Mouse (Mus musculus): ENCODE measurements around the gene Kif18a. TPM values are rescaled to one million over a fixed set of nuclear protein-coding genes. Genes with fewer than 3 reads are reported as not detected.

Gene Kif18a
- polyA plus RNA-seq, 1 experiment from 2014 or later: 35.8 TPM

GRCm38 (mm10) chr2:109388733-109389132, 108.2 kb downstream of the Kif18a start:
- 84% methylated on average over 5 of the region's 5 CpGs for WGBS
- no peak for DNase-seq (ENCODE audit: low spot score)
- no peak overlapping the region for H3K27ac ChIP-seq (ENCODE audit: low read depth, low read length)
- H3K36me3 ChIP-seq (ENCODE audit: control insufficient read depth, insufficient read depth, low read length): no peaks in the 10 kb centered on the region
- no peaks in the 10 kb centered on the region for H3K9me3 ChIP-seq (ENCODE audit: control insufficient read depth, low read length)
- no peaks in the 10 kb centered on the region for H3K27me3 ChIP-seq (ENCODE audit: control insufficient read depth, insufficient read depth, low read length)
- H3K4me1 ChIP-seq (ENCODE audit: control insufficient read depth, insufficient read depth, low read length): no peaks in the 10 kb centered on the region
- no peak overlapping the region for H3K4me2 ChIP-seq (ENCODE audit: low read depth)
- no peak overlapping the region for H3K4me3 ChIP-seq (ENCODE audit: low read depth, low read length)
- ATAC-seq (ENCODE audit: insufficient read depth, low FRiP score, low TSS enrichment): no peak
- no peak overlapping the region for H3K9ac ChIP-seq (ENCODE audit: low read length)

GRCm38 (mm10) chr2:109389977-109390376, 109.4 kb downstream of the Kif18a start:
- ATAC-seq (ENCODE audit: insufficient read depth, low FRiP score, low TSS enrichment): no peak
- Histone ChIP-seq H3K36me3 (ENCODE audit: control insufficient read depth, insufficient read depth, low read length) (no peaks in the 10 kb centered on the region), H3K9me3 (ENCODE audit: control insufficient read depth, low read length) (no peaks in the 10 kb centered on the region), H3K27ac (ENCODE audit: low read depth, low read length) (no peak overlapping the region), H3K4me3 (ENCODE audit: low read depth, low read length) (no peak overlapping the region), H3K27me3 (ENCODE audit: control insufficient read depth, insufficient read depth, low read length) (no peaks in the 10 kb centered on the region), H3K9ac (ENCODE audit: low read length) (no peak overlapping the region), H3K4me1 (ENCODE audit: control insufficient read depth, insufficient read depth, low read length) (no peaks in the 10 kb centered on the region), H3K4me2 (ENCODE audit: low read depth) (no peak overlapping the region)
- 29% methylated on average over 1 of the region's 1 CpGs for WGBS
- DNase-seq (ENCODE audit: low spot score): no peak

Other genes starting within 250 kb of the Kif18a start
- gene Mettl15, start within 50 bp of the Kif18a start, polyA plus RNA-seq (2014; fragmentation: Nextera tagmentation; extraction: Ambion mirVana): 11.2 and 12.9 TPM in 2 replicates

Data from neural tube, embryonic 11.5 days (tissue).